Mouse (Mus musculus): ENCODE results near the gene Zfp143.
"Not testable (repeated sequence)": the region's sequence is repeated elsewhere in the genome, so short reads cannot be mapped to it uniquely, and the experiment has no call there.

The Zfp143 gene

DNA sequence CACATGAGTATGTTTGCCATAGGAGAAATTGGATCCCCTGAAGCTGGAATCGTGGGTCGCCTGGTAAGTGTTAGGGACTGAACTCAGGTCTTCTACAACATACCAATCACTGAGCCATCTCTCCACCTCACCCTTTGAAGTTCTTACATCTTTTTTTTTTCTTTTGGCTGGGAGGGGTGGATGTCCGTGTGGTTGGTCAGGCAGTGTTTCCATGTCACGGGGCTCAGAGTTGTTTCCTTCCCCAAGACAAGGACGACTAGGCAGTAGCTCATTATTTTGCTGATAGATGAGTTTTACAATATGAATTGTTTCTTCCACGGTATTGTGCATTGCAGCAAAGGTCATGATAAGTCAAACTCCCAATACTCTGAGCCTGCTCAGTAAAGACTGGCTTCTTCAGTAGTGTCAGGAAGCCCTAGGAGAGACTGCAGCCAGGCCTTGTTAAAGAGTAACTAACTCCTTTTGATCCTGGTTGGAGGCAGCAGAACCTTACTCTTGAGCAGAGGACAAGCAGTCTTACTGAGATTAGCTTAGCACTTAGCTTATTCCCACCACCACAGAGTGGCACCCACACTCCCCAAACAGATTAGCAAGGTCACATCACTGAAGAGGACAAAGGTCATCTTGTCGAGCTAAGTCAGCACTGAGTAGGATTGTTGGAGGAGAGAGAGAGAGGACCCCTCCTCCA, 36.2 kb downstream of the Zfp143 start:
- no peak for DNase-seq

- DNase-seq: no peak
Observed at GRCm38 (mm10) chr7:110100854-110101253, 39.8 kb downstream of the Zfp143 start.

- DNase-seq: no peak
Observed at GRCm38 (mm10) chr7:110101266-110101665, 40.2 kb downstream of the Zfp143 start.

- DNase-seq: no peak
Observed at GRCm38 (mm10) chr7:110105041-110105440, 44.0 kb downstream of the Zfp143 start.

- DNase-seq: no peak
Observed at GRCm38 (mm10) chr7:110106633-110107032, 45.6 kb downstream of the Zfp143 start.

GRCm38 (mm10) chr7:110108524-110108923, 47.5 kb downstream of the Zfp143 start:
- DNase-seq: not testable (repeated sequence)

DNA sequence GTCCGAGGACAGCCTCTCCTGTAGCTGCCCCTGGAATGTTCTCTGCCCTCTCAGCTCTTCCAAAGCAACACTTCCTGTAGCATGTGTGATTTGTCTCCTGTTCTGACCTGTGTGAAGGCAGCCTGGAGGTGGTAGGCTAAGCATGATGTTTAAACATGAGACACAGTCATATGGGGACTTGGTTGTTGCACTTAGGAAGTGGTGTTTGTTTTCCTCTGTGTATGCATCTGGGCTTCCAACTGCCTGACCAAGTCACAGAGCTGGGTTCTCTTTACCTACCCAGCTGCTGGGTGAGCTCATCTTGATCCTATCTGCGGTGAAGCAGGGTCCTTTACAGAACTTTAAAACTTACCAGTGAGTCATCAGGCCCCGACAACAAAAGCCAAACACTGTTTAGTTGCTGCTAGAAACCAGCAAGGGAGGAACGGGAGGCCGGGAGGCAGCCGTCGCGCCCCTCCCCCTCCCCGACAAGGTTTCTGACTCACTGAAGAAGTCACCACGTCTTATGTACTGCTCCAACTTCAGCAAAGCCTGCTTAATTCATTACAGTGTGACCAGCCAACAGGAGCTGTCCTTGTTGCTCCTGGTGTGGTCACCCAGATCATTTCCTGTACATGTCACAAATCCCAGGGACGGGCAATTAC, 48.1 kb downstream of the Zfp143 start:
- DNase-seq: peak; percentile 72 to 74

GRCm38 (mm10) chr7:110110061-110110656, 49.1 kb downstream of the Zfp143 start:
- DNase-seq: peak in 1 of 2 experiments; percentile 14

DNA sequence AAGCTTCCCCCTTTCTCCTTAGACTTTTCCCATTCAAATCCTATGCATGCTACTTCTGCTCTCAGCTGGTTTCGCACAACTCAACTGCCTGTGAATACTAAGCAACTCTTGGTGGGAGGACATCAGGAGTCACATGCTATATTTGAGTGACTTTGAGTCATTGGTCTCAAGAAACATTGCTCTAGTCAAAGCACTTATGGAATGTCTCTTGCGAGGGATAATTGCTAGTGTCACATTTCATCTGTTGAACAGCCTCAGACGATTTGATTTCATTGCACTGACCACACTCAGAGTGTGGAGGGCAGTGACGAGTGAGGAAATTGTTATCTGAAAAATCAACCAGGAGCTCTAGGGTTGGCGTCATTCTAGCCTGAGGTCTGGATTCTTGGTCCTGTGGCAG, 53.7 kb downstream of the Zfp143 start:
- DNase-seq: no peak

- peak; percentile 17 to 38 for DNase-seq
Observed at GRCm38 (mm10) chr7:110116731-110117291, 55.8 kb downstream of the Zfp143 start.

DNA sequence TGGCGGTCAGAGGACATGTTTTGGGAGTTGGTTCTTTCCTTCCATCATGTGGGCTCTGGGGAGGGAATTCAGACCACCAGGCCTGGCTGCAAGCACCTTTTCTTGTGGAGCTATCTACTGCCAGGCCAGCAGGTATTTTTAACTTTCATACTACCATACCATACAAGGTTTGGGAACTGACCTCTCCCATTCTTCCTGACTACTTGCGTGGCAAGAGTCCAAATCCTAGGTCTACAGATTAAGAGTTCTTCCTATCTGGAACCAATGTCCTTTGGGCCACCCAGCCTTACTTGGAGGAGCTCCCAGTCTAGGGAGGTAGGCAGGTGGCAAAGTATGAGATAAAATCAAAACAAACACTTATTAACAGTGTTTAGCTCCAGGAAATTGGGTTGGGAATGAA, 57.4 kb downstream of the Zfp143 start:
- no peak for DNase-seq

DNA sequence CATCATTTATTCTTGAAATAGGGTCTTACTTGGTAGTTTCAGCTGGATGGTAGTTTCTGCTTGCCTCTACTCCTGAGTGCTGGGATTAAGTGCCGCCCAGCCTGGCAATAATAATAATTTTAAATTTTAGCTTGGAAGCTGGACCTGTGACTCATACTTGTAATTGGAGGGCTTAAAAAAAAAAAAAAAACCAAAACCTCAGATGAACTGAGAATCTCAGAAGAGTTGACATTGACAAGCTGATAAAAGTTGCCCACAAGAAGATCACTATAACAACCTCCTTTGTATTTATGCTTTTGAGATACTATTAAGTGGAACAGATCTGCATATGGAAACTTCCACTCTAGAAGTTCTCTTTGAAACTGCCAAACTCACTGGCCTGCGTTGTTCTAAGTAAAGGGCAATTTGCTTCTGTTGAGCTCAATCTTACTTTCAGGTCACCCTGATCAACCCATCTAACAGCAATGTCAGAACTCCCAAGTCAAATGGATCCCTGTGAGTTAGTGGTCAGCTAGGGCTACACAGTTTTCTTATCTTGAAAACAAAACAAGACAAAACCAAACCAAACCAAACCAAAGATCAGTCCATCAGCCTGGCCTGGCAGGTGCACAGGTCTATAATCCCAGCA, 59.3 kb downstream of the Zfp143 start:
- DNase-seq: no peak

DNA sequence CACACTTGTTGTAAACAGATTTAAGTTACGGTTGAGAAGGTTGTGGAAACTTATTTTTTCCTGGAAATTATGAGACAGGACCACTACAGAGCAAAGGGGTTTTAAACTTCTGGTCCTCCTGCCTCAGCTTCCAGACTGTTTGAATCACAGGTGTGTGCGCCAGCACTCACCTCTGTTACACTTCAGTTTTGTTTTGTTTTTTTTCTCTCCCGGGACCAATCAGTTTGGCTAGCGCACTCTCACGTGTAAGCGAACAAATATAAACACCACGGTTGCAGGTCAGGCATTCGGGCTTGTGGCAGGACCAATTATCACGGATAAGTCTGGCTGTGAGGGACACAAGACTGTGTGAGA, 60.1 kb downstream of the Zfp143 start:
- DNase-seq: no peak

DNA sequence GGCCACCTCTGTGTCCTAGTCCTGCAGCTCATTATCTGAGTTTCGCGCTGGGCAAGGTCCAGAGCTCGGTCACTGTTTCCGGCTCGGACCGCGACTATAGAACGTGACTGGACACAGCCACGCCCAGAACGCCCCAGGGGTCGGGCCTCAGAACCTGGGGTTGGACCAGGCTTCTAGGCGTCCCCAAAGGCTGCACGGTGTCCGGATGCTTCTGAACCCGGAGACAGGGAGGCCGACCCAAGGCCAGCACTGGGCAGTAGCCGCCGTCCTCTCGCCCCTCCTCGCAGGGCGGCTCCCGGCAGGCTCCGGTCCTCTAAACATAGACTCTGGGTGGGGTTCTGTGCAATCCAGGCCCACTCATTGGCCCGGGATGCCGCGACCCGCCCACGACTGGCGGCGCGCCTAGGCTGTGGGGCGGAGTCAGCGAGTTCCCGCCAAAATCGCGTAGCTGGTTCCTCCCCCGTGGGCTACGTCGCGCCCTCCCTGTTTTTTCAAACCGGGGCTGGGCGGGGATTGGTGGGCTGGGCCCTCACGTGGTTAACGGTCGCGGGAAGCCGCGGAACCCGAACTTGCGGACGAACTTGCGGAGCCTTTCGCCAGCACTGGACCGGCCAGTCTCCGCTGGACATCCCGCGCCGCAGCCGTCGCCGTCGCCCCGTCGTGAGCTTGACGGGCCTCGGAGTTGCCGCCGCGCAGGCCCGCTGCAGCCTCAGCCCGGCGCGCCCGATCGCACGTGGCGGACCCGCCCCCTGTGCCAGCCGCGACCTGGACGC, 60.7 kb downstream of the Zfp143 start, which contains the start of gene Wee1:
Gene Wee1, plus strand, starts transcription at position 531 of the 773 bp plus-strand sequence.
- peak; percentile 100 for DNase-seq

- no peak for DNase-seq
Observed at GRCm38 (mm10) chr7:110122289-110122564, 61.2 kb downstream of the Zfp143 start.

DNA sequence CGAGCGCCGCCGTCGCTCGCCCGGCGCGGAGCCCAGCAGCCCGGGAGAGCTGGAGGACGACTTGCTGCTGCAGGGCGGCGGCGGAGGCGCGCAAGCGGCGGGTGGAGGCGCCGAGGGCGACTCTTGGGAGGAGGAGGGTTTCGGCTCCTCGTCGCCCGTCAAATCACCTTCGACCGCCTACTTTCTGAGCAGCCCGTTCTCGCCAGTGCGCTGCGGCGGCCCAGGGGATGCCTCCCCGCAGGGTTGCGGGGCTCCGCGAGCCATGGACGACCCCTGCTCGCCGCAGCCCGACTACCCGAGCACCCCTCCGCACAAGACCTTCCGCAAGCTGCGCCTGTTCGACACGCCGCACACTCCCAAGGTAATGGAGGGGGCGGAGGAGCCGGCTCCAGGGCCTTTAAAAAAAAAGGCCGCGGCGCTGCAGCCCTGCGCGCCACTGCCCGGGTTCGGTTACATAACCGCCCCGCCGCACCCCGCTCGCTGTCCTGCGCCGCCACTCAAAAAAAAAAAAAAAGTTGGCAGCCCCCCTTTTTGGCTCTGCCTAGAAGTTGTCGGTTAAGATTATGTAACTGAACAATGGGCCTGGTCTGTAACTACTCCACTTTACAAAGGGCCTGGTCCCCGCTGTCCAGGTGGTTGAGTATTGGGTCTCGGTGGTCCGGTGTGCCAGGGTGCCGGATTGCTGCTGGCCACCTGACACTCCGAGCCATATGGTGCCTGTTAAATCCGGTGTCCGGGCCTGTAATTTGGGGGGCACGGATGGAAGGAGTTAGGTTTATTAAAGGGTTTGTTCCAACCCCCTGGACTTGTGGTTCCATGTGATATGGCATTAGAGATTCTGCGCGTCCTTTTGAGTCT, 61.8 kb downstream of the Zfp143 start:
- DNase-seq: peak; percentile 71 to 86

DNA sequence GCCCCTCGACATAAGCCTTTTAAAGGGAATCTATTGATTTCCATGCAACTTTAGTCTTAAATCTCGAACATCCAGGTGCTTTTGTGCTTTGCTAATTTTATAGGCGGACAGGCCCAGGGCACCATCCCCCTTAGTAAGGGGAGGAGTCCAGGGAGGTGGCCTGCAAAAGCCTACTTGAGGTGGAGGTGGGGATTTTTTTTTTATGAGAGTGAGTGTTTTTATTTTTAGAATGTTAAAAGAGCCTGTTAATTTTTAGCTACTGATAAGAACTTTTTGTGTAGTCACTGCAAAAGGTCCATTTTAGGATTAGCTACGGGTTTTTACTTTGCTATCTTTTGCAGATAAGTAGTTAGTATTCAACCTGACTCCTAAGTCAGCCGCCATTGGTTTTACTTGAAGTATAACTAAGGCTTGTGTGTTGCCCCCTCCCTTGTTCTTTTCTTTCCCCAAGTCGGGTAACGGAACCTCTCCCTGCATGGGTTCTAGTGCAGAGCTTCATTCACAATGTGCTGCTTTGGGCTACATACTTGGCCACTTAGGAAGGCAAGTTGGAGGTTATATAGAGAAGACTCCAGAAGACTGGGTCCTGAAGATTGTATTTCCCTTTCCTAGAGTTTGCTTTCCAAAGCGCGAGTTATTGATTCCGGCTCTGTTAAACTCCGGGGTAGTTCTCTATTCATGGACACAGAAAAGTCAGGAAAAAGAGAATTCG, 63.0 kb downstream of the Zfp143 start:
- DNase-seq: peak; percentile 13 to 42

- no peak for DNase-seq
Observed at GRCm38 (mm10) chr7:110128566-110128965, 67.5 kb downstream of the Zfp143 start.

- DNase-seq: not testable (repeated sequence)
Observed at GRCm38 (mm10) chr7:110132272-110132671, 71.3 kb downstream of the Zfp143 start.

DNA sequence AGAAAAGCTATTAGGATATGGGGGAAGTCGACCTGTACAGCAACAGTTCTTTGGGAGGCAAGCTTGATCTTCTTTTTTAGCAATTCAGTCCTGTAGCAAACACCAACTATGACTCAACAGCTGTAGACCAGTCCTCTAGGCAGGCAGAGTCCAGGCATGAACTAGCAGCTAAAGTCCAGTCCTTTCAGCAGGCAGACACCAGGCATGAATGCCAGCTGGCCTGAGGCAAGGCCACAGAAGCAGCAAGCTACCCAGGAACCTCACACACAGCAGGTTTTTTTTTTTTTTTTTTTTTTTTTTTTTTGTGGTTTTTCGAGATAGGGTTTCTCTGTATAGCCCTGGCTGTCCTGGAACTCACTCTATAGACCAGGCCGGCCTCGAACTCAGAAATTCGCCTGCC, 73.0 kb downstream of the Zfp143 start:
- no peak for DNase-seq

GRCm38 (mm10) chr7:110138538-110138937, 77.5 kb downstream of the Zfp143 start:
- no peak for DNase-seq
